Mouse (Mus musculus) liver, embryonic 14.5 days (tissue): ENCODE measurements around the gene Myom1. TPM values are rescaled to one million over a fixed set of nuclear protein-coding genes. Genes with fewer than 3 reads are reported as not detected.
"Not testable (repeated sequence)": the region's sequence is repeated elsewhere in the genome, so short reads cannot be mapped to it uniquely, and the experiment has no call there.

Experiments
- ATAC-seq: fragments of 200-750 bp; cut with Nextera tagmentation; 2 replicates; pipeline ENCODE4 v1.8.0; 2017; ENCODE audit warnings: moderate number of reproducible peaks, mild to moderate bottlenecking, moderate library complexity; ENCODE audit not compliant: insufficient read depth
- DNase-seq, 3 experiments: peaks; one replicate each; pipeline ENCODE4 v3.0.0-alpha.2; 2012 to 2013; ENCODE audit warnings: low read depth in 3 of 3, low spot score in 3 of 3
- H3K27ac ChIP-seq: fragments of 300-500 bp; sonication (generic); 2 replicates; pipeline ENCODE4 v1.5.1; 2014; ENCODE audit warnings: moderate library complexity, mild to moderate bottlenecking, control low read depth, inconsistent platforms
- H3K27me3 ChIP-seq: fragments of 300-500 bp; sonication (generic); 2 replicates; pipeline ENCODE4 v1.6.1; 2014; ENCODE audit warnings: mild to moderate bottlenecking, low read length, moderate library complexity; ENCODE audit not compliant: control insufficient read depth, insufficient read depth
- H3K36me3 ChIP-seq: fragments of 300-500 bp; sonication (generic); replicated peaks from 2 replicates; pipeline ENCODE4 v1.6.1; 2014; ENCODE audit warnings: low read depth; ENCODE audit not compliant: control insufficient read depth, insufficient read depth
- H3K4me1 ChIP-seq, 2 experiments: fragments of 200-500 bp in 1 of 2; fragments of 300-500 bp in 1 of 2; sonication (generic) in 1 of 2; replicated peaks; 2 replicates each; pipeline ENCODE4 v1.6.1; 2012 to 2014; ENCODE audit warnings: antibody characterized with exemption in 1 of 2, inconsistent platforms in 1 of 2, low read length in 1 of 2; ENCODE audit not compliant: control insufficient read depth in 2 of 2, insufficient read depth in 2 of 2
- H3K4me2 ChIP-seq: fragments of 300-500 bp; sonication (generic); 2 replicates; pipeline ENCODE4 v1.6.1; 2014; ENCODE audit warnings: low read depth, mild to moderate bottlenecking, control low read depth, moderate library complexity
- H3K4me3 ChIP-seq, 2 experiments: fragments of 200-500 bp in 1 of 2; fragments of 300-500 bp in 1 of 2; sonication (generic) in 1 of 2; 2 replicates each; pipeline ENCODE4 v1.5.1; 2012 to 2014; ENCODE audit warnings: low read depth in 2 of 2, low read length in 2 of 2, mild to moderate bottlenecking in 2 of 2, control low read depth in 1 of 2, inconsistent platforms in 1 of 2, moderate library complexity in 1 of 2; ENCODE audit not compliant: insufficient read depth in 1 of 2
- H3K9ac ChIP-seq: fragments of 300-500 bp; sonication (generic); replicated peaks from 2 replicates; pipeline ENCODE4 v1.6.1; 2014; ENCODE audit warnings: mild to moderate bottlenecking, control low read depth, moderate library complexity
- H3K9me3 ChIP-seq: fragments of 300-500 bp; sonication (generic); 2 replicates; pipeline ENCODE4 v1.6.1; 2016; ENCODE audit warnings: low read length, mixed read lengths; ENCODE audit not compliant: control insufficient read depth
- CTCF ChIP-seq: IDR thresholded peaks from 2 replicates; pipeline ENCODE4 v1.5.1; 2016; ENCODE audit warnings: antibody characterized with exemption, low read depth, control low read depth
- EP300 ChIP-seq: IDR thresholded peaks from 2 replicates; pipeline ENCODE4 v1.6.1; 2016; ENCODE audit warnings: antibody characterized with exemption, low read depth
- WGBS: fragments of 180-500 bp; shearing (Covaris S2); extraction: QIAGEN DNeasy Blood & Tissue Kit; methylation state at CpG from one replicate; pipeline ENCODE4 v1.1.7; 2014; ENCODE audit not compliant: insufficient replicate concordance; 5-methylcytosine and 5-hydroxymethylcytosine counted together
- polyA plus RNA-seq, 2 experiments: library from polyadenylated mRNA; depleted of rRNA in 1 of 2; stranded (reverse) in 1 of 2; unstranded in 1 of 2; fragments of >200 nt; fragmentation: Nextera tagmentation in 1 of 2; extraction: Ambion mirVana in 1 of 2; gene quantifications; 2 replicates each; pipeline versions ENCODE4 v1.2.1 to v1.2.3; 2012 to 2014

Myom1 gene
- polyA plus RNA-seq, 2 experiments = 1.6 to 2.6 TPM

DNA sequence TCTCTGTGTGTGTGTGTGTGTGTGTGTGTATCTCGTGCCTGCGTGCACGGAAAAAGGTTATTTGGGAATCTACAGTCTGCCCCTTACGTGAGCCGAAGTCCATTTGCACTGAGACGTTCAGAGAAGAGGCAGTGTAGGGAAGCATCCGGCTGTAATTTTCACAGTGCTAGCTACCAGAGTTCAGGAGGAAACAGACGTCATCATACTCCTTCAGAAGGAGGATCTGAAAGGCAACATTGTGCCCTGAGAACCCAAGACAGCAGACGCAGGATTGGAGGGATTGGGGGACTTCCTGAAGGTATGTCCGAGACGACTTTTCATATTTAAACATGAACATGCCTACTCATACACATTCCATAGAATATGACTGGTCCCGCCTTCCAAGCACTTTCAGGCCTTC is 34.8 kb upstream of the Myom1 start:
- ATAC-seq = no peak
- H3K4me2 ChIP-seq = no peak overlapping the region
- no peaks in the 10 kb centered on the region for H3K36me3 ChIP-seq
- no peaks in the 10 kb centered on the region for H3K27me3 ChIP-seq
- 0 out of 4 replicates have a peak, but pooled peaks cover 0 to 1% of the 10 kb centered on the region in 2 experiments for H3K4me1 ChIP-seq
- H3K9ac ChIP-seq = no peak overlapping the region
- TF ChIP-seq EP300 (no peak), CTCF (no peak)
- no peak overlapping the region for H3K4me3 ChIP-seq
- DNase-seq = no peak
- 58% methylated on average over 12 of the region's 12 CpGs for WGBS
- H3K9me3 ChIP-seq = no peaks in the 10 kb centered on the region
- no peak overlapping the region for H3K27ac ChIP-seq

- no peak overlapping the region for H3K9ac ChIP-seq
- H3K4me3 ChIP-seq = no peak overlapping the region
- no peak for DNase-seq
- H3K4me2 ChIP-seq = no peak overlapping the region
- WGBS = 26% methylated on average over 8 of the region's 8 CpGs
- no peak overlapping the region for H3K27ac ChIP-seq
- no peak for ATAC-seq
- H3K4me1 ChIP-seq = 0 out of 4 replicates have a peak, but pooled peaks cover 0 to 1% of the 10 kb centered on the region in 2 experiments
- TF ChIP-seq CTCF (peak; percentile 35; the same call in 1 of the 2 replicates), EP300 (no peak)
- H3K36me3 ChIP-seq = no peaks in the 10 kb centered on the region
- H3K27me3 ChIP-seq = no peaks in the 10 kb centered on the region
- no peaks in the 10 kb centered on the region for H3K9me3 ChIP-seq
Observed at GRCm38 (mm10) chr17:70968606-70969191, 33.7 kb upstream of the Myom1 start.

- WGBS = 75% methylated on average over 11 of the region's 11 CpGs
Observed at GRCm38 (mm10) chr17:70971206-70971605, 31.2 kb upstream of the Myom1 start.

GRCm38 (mm10) chr17:70973398-70973797 is 29.0 kb upstream of the Myom1 start:
- DNase-seq (no peak), ATAC-seq (no peak)
- Histone ChIP-seq H3K27me3 (no peaks in the 10 kb centered on the region), H3K4me1 (no peaks in the 10 kb centered on the region), H3K9ac (no peak overlapping the region), H3K9me3 (no peaks in the 10 kb centered on the region), H3K27ac (no peak overlapping the region), H3K4me2 (no peak overlapping the region), H3K4me3 (no peak overlapping the region), H3K36me3 (peaks cover 7% of the 10 kb centered on the region; the same call in 1 of the 2 replicates)
- TF ChIP-seq EP300 (no peak), CTCF (no peak)
- WGBS = 67% methylated on average over 9 of the region's 9 CpGs

More at GRCm38 (mm10) chr17:70971206-70971605, 31.2 kb upstream of the Myom1 start:
- TF ChIP-seq CTCF (no peak), EP300 (no peak)
- H3K36me3 ChIP-seq = peaks cover 7% of the 10 kb centered on the region; the same call in 1 of the 2 replicates
- H3K4me1 ChIP-seq = no peaks in the 10 kb centered on the region
- no peaks in the 10 kb centered on the region for H3K27me3 ChIP-seq
- H3K9ac ChIP-seq = no peak overlapping the region
- no peak overlapping the region for H3K4me3 ChIP-seq
- DNase-seq (no peak), ATAC-seq (no peak)
- H3K9me3 ChIP-seq = no peaks in the 10 kb centered on the region
- no peak overlapping the region for H3K4me2 ChIP-seq
- no peak overlapping the region for H3K27ac ChIP-seq

DNA sequence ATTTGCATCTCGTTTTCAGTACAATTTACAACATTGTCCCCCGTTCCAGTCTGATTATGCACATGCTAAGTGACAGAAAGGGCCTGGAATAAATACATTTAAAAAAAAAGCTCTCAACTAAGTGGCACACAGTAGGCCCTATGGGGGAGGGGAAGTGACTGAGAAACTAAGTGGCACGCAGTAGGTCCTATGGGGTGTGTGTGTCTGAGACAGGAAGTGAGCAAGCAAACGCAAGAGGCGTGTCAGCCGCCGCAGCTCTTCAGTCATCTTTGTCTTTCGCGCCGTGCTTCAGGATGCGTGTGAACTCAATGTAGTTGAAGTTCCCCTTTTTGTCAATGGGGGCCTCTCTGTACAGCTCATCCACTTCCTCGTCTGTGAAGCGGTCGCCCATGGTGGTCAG is 28.4 kb upstream of the Myom1 start:
- 33% methylated on average over 14 of the region's 14 CpGs for WGBS
- H3K27me3 ChIP-seq, H3K27ac ChIP-seq, H3K9me3 ChIP-seq, H3K4me3 ChIP-seq, DNase-seq, H3K9ac ChIP-seq, H3K36me3 ChIP-seq, H3K4me1 ChIP-seq, H3K4me2 ChIP-seq, ATAC-seq: not testable (repeated sequence)
